Mouse (Mus musculus): Measurements from ENCODE around the gene Smarca2. TPM values are rescaled to one million over a fixed set of nuclear protein-coding genes. Genes with fewer than 3 reads are reported as not detected.
"Not testable (repeated sequence)": the region's sequence is repeated elsewhere in the genome, so short reads cannot be mapped to it uniquely, and the experiment has no call there.

The Smarca2 gene
- total RNA-seq, 2 experiments from 2014 or later: 35.5 to 43.8 TPM

DNA sequence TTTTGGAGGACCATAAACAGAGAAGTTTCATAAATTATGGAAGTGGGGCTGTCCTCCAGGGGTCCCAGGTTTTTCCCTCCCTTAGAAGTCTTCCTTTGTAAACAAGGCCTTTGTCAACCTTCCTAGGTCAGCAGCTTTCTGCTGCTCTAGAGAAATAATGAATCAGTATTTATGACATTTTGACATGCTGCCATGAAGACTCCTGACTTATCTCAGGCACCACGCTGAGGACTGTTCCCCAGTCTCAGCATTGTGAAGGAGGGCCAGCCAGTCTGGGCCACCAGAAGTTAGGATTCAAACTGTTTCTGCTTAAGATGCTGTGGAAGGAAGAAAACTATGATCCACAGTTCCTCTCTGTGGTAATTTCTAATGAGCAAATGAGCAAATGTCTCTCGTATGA is 4.8 kb downstream of the Smarca2 start:
- intact Hi-C loops (cut with DNase I): loop anchor here (5.0 to 10.0 kb wide), 2 partner anchors 108 to 935 kb away; partner anchors contain the start of gene Dmrt2
- DNase-seq: no peak

DNA sequence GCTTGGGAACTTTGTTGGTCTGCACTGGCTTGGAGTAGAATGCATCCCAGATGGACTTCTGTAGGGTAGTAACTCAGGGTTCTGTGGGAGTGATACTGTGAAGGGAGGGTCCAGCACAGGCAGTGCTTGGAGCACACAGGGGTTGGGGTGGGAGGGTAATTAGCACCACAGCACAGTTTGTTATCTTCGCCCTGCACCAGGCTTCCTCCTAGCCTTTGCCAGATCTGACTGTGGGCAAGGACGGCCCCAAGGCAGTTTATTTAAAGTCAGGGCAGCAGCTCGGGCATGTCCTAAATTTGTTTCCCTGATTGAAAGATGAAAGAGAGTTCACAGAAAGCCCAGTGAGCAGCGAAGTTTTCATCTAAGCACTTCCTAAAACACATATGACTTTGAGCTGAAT is 8.1 kb downstream of the Smarca2 start:
- no peak for DNase-seq
- intact Hi-C loops (cut with DNase I): no loop called here

DNA sequence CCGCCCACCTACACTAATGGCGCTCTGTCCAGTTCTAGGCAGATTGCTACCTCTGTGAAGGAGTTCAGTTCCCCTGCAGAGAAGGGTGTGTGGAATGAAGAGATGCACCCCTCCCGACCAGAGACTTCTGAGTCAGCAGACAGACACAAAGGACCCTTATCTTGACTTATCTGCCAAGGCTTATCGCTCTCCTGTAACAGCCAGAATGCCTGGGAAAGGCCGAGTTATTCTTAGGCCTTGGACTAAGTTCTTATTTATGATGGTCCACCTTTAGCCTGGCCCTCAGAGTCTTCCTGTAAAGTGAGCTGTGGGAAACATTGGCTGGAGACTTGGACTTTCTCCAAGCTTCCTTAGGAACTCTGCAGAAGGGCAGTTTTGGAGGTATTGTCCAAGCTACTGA is 8.8 kb downstream of the Smarca2 start:
- DNase-seq: no peak
- intact Hi-C loops (cut with DNase I): no loop called here

DNA sequence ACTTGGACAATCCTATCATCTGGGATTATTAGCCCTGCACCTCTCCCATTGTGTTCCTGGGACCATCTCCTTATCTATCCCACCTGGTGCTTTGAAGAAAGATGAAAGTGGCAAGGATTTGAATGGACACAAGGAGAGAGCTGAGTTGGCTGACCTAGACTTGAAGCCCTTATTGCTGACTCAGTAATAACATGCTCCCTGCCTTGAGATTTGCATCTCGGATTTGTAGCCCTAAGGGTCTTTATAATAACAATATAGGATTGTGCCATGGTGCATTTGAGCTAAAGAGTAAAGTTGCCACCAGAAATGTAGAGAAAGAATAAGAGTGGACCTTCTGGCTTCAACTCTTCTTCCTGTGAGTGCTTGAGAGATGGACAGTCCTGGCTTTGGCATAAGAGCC is 11.4 kb downstream of the Smarca2 start:
- intact Hi-C loops (cut with DNase I): no loop called here
- no peak for DNase-seq

DNA sequence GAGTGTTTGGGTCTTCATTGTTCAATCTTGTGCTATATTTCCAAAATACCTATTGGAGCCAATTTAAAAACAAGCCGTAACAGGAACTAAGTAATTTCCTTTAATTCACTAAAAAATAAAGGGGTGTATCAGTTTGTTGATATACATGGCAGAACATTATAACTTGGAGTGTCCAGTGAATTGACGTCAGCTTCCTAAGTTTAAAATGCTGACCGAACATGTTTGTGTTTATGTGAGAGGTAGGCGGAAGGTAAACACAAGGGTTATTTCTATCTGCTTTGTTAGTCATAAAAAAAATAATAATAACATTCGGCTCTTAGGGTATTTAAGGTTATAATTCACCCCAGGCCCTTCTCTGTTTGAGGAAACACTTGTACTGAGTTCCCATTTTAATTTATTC is 12.4 kb downstream of the Smarca2 start:
- DNase-seq: no peak
- intact Hi-C loops (cut with DNase I): no loop called here

DNA sequence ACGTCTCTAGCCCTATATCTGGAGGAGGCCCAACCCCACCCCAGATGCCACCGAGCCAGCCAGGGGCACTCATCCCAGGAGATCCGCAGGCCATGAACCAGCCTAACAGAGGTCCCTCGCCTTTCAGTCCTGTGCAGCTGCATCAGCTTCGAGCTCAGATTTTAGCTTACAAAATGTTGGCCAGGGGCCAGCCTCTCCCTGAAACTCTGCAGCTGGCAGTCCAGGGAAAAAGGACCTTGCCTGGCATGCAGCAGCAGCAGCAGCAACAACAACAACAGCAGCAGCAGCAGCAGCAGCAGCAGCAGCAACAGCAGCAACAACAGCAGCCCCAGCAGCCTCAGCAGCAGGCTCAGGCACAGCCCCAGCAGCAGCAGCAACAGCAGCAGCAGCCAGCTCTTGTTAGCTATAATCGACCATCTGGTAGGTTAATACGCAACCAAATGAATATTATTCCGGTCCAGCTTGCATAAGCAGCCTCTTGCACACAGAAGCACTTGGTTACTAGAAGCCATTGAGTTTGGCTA is 25.9 kb downstream of the Smarca2 start:
- no peak for DNase-seq
- intact Hi-C loops (cut with DNase I): no loop called here

DNA sequence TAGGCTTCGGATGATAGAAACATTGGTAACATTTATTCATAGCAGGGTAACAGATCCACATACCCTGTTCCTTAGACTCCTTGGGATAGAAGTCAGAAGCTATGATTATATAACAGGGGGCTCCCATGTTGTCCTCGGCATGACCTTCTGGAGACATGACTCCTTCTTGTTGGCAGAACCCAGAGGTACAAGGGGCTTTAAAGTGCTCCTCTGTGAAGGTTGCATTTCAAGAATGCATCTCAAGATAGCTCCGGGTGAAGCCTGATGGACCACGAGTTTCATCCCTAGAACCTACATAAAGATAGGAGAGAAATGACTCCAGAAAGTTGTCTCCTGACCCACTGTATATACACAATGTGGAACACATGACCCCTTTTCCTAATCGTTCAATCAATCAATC is 27.4 kb downstream of the Smarca2 start:
- intact Hi-C loops (cut with DNase I): no loop called here
- no peak for DNase-seq

DNA sequence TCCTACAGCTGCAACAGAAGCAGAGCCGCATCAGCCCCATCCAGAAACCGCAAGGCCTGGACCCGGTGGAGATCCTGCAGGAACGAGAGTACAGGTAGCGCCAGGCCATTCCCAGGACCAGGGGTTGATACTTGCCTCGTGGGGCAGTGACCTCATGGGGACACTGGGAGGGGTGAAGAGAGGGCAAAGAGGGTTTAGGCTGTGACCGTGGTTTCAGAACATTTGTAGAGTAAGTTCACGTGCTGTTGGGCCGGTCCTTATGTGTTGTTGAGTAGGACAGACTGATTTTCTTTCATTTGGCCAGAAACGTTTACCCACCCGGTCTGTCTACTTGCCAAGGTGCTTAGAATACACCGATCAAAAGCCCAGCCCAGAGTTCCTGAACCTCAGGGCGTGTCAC is 35.7 kb downstream of the Smarca2 start:
- intact Hi-C loops (cut with DNase I): no loop called here
- DNase-seq: no peak

DNA sequence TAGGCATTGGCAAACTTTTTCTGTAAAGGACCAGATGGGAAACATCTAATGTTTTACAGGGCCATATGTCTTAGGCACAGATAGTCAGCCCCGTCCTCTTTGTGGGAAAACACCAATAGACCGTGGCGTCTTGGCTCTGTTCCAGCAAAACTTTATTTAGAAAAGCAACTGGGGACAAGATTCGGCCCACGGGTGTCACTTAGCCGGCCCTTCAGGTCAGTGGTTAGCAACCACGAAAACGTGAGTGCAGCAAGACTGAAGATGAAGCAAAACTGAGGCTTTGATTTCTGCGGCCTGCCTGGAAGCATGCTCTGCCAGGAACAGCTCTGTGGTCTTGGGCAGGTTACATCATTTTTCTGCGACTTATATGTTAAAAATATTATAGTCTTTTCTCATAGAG is 36.4 kb downstream of the Smarca2 start:
- intact Hi-C loops (cut with DNase I): no loop called here

DNA sequence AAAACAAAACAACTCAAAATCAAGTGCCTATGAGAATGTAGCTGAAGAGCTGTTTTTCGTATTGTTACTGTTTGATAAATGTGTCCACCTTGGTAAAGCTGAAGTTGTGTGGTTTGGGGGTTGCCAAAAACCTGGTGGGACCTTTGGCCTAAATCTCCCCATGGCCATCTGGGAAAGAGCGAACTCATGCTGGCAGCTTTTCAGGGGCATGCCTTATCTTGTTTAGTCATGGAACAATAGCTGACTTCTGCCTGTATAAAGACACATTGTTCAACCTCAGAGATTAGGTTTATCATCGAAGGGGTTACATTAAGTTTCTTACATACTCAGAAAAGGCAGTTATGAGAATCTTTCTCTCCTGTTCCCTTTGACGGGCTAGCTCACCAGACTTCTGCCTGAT is 38.2 kb downstream of the Smarca2 start:
- no peak for DNase-seq
- intact Hi-C loops (cut with DNase I): no loop called here

More for the DNA sequence above, 36.4 kb downstream of the Smarca2 start:
- DNase-seq: no peak

DNA sequence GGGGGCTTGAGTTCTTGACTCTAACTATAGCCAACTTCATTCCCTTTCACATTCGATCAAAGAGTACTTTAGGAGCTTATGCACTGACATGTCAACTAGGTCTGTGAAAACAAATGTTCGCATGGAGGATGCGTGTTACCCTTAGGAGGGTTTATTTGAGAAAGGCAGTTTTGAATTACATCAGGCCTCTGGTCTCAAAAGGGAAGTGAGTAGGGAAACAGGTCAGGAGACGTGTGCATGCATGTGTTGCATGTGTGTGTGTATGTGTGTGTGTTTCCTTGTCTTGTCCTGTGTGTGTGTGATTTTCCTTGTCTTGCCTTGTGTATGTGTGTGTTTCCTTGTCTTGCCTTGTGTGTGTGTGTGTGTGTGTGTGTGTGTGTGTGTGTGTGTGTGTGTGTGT is 39.1 kb downstream of the Smarca2 start:
- no peak for DNase-seq
- intact Hi-C loops (cut with DNase I): no loop called here

DNA sequence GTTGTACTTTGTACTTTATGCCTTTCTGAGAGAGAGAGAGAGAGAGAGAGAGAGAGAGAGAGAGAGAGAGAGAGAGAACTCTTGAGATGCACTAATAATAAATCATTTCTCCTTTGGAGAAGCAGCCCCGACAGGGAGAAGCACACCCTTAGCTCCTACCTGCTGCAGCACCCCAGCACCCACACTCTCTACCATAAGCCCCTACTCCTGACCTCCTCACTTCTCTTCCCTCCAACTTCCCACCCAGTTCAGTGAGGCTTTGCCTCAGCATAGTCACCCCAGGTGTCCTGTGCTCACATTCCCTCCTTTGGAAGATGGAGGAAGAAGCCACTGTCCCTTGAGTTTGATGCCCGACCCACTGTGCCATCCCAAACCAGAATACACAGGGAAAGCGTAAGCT is 40.2 kb downstream of the Smarca2 start:
- DNase-seq: no peak
- intact Hi-C loops (cut with DNase I): no loop called here

DNA sequence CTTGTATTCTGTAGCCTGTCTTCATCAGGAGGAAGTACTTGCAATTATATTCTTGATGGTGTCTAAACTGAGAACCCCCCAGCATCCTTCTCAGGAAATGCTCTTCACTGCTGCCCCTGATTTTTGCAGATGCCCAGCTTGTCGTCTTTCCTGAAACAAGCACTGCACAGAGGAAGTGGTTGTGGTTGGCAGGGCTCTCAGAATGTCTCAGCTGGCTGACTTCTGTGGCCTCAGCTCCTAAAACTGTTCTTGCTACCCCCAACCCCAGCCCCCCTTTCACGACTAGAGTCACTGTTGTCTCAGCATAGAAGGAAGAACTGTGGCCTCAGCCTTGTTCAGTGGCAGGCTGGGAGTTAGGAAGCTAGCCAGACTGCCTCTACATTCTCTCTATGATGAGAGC is 41.3 kb downstream of the Smarca2 start:
- no peak for DNase-seq
- intact Hi-C loops (cut with DNase I): no loop called here

DNA sequence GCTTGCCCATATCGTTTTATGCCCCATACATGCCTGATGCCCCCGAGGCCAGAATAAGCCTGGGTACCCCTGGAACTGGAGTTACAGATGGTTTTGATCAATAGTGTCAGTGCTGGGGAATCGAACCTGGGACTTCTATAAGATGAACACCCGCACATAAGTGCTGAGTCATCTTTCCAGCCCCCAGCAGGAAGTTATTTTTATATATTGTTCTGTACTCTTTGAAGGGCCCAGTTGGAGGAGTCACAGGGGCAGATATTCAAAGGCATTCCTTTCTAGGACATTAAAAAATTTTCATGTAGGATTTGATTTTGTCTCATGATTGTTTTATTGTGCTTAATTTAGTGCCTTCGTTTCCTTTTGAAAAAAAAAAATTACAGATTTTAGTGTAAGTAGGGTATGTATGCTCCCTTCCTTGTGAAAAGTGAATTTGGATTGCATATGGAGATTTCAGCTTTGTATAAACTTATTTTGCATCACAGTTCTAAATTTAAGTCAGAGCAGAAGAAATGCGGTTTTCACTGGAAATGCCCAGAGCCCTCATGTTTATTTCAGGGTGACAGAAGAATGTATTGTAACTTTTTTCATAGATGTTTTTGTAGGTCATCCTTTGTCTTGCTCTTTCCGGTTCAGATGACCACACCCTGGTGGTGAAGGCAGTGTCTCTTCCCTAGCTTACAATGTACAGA is 45.9 kb downstream of the Smarca2 start:
- intact Hi-C loops (cut with DNase I): no loop called here

DNA sequence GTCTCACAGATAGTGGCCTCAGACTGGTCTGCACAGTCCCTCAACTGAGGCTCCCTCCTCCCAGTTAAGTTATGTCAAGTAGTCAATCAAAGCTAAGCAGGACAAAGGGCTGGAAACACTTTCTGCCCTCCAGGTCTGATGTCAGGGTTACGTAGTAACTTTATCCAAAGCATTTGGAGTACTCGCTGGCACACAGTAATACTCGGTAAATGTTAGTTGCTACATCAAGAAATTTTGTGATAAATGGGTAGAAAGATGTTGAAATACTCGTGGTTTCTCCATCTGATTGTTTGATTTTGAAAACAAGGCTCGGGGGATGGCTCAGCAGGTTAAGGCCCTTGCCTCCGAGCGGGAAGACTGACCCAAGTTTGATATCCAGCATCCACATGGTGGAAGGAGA is 53.5 kb downstream of the Smarca2 start:
- no peak for DNase-seq
- intact Hi-C loops (cut with DNase I): no loop called here

More for the DNA sequence above, 45.9 kb downstream of the Smarca2 start:
- no peak for DNase-seq

DNA sequence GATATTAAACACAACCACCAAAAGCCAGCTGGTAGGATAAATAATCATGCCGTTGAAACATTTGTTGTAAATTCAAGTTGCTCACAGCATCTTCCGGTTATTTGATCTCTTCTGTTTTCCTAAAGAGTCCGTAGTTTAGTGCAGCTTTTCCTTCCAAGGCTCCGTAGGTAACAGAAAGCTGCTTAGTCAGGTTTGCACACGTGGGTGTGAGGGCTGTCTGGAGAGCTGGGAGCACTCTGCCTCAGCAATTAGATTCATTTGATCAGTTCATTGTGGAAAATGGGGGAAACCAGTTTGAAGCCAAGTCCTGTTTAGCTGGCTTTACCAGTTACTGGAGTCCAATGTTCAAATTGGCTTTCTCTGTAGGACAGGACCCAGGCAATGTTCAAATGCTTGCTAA is 55.1 kb downstream of the Smarca2 start:
- intact Hi-C loops (cut with DNase I): no loop called here

DNA sequence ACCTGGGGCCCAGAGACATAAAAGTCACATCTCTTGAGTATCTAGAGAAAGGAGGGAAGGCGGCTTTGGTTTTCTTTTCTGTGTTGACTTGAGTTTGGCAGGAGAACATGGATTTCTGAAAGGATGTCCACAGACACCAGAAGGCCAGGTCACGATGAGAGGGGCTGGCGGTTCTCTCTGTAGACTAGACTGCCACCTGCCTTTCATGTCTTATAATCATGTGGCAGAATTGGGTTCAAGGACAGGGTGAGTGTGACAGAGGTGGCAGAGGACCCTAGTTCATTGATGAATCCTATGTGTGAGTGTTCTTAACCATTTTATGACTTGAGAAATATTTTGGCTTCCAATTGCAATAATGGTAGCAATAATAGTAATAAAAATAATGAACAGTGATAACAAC is 56.3 kb downstream of the Smarca2 start:
- intact Hi-C loops (cut with DNase I): no loop called here

More for the DNA sequence above, 55.1 kb downstream of the Smarca2 start:
- no peak for DNase-seq

DNA sequence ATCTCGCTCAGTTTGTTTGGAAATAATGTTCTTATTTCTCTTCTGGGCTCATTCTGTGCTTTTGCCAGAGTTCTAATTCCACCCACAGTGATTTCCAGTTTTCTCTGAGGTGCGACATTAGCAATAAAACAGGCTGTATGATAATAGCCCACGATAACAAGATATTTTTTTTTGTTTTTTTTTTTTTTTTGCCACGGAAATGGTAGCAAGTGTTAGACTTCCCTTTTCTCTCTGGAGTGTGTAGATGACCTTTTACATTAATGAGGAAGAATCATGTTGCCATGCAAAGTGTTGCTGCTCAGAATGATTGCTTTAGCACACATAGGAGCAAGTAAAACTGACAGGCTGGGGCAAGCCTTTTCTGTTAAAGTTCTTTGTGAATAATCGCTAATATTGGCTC is 61.5 kb downstream of the Smarca2 start:
- intact Hi-C loops (cut with DNase I): no loop called here
- DNase-seq: no peak

More for the DNA sequence above, 56.3 kb downstream of the Smarca2 start:
- DNase-seq: no peak

DNA sequence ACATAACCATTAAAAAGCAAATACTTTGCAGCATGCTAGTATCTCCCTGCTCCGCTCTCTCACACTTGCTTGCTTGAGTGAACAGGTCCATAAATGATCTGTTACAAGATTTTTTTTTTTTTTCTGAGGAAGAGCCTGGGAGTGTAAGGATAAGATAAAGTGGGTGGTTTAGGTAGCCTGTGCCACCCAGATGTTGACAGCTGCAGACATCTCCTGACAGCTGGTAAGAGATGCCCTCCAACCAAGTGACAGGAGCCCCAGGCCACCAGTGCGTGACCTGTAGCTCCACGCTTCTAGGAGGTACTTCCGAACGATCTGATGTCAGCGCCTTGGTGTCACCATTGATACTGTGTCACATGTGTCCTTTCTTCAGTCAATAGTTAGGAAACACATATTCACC is 65.2 kb downstream of the Smarca2 start:
- no peak for DNase-seq
- intact Hi-C loops (cut with DNase I): no loop called here

DNA sequence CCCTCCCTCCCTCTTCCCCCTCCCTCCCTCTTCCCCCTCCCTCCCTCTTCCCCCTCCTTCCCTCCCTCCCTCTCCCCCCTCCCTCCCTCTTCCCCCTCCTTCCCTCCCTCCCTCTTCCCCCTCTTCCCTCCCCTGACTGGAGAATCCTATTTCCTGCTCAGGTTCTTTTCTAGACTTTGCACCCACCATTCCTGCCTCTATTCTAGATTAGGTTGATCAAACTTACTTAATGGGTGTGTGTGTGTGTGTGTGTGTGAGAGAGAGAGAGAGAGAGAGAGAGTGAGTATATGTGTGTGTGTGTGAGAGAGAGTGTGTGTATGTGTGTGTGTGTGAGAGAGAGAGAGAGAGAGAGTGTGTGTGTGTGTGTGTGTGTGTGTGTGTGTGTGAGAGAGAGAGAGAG is 66.6 kb downstream of the Smarca2 start:
- intact Hi-C loops (cut with DNase I); DNase-seq: not testable (repeated sequence)

DNA sequence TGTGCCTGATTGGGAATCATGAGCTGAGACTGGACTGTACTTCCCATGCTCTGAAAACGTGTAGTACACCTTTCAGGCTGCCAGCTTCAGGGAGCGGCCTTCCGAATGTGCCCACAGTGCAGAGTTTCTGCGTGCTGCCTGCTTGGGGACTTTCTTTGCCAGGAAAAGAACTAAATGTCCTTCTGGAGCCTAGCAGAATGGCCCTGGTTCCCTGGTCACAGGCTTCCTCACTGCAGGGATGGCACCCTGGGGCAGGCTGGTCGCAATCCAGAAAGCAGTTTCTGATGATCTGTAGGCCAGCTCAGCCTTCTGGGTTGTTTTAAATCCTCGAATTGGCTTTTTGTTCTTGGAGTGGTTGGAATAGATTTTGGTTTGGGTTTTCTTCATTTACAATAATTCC is 71.1 kb downstream of the Smarca2 start:
- DNase-seq: no peak
- intact Hi-C loops (cut with DNase I): no loop called here

DNA sequence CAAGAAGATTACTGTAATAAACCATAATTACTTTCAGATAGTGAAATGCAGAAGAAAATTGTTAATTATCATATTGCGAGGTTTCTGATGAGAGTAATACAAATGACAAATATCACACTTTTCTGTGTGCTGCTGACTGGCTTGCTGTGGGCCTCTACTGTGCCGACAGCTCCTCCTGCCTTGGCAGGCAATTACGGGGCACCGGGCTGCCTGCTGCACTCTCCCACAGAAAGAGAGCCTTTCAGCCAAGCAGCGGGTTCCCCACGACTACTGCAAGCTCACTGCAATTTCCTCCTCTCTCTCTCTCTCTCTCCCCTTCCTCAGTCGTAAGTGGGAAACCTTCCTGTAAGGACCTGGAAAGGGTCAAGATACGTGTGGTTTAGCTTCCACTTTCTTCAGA is 73.7 kb downstream of the Smarca2 start:
- intact Hi-C loops (cut with DNase I): no loop called here
- DNase-seq: no peak

DNA sequence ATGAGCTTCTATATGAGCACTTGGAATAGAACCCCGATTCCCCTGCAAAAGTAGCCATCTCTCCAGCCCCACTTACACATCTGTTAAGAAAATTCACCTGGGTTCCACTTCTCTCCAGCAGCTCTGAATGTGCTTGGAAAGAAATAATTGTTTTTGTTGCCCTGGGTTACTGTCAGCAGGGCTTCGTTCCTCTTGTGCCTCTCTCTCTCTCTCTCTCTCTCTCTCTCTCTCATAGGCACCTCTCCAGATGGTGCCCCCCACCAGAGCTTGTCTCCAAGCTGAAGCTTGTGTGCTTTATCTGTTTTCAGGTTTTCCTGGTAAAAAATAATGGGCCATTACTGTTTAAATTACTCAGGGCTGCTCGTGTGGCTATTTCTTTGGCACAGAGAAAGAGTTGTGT is 74.8 kb downstream of the Smarca2 start:
- no peak for DNase-seq
- intact Hi-C loops (cut with DNase I): no loop called here
